Mouse (Mus musculus): ENCODE measurements around the gene S1pr1. TPM values are rescaled to one million over a fixed set of nuclear protein-coding genes. Genes with fewer than 3 reads are reported as not detected.

Gene S1pr1
- polyA plus RNA-seq, 1 experiment from 2014 or later = 23.8 TPM

DNA sequence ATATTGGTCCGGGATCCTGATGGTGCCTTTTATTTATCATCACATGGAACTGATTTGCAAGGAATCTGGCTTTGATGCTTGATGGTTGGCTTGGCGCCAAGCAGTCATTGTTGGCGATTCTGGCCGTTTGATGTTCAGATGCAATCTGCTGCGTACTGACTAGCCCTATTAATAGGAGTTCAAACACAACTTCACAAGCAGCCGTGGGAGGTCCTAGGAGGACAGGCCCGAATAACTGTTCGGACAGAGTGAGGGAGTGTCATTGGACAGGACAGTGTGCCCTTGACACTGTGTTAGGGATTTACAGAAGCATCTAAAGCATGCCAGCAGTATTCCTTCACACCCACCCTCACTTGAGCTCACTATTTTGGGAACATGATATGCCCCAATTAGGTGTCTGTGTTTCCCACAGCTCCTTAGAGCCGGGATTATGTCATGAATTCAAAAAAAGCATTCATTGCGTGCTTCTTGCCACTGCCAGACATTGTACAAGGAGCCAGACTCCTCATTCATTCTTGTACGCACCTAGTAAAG is 23.0 kb upstream of the S1pr1 start:
- Histone ChIP-seq H3K4me3 (no peak overlapping the region), H3K27ac (no peak overlapping the region), H3K36me3 (no peaks in the 10 kb centered on the region), H3K4me1 (peaks cover 5% of the 10 kb centered on the region; the same call in 1 of the 2 replicates), H3K27me3 (no peaks in the 10 kb centered on the region), H3K9ac (no peak overlapping the region), H3K9me3 (no peaks in the 10 kb centered on the region), H3K4me2 (peak overlapping the region; percentile 20; the same call in 1 of the 2 replicates)
- 0 out of 2 replicates have a peak, but pooled peaks have one; percentile 40 for ATAC-seq (ENCODE audit: insufficient number of reproducible peaks, low FRiP score, low TSS enrichment, low read depth)
- WGBS = 22% methylated on average over 11 of the region's 11 CpGs

DNA sequence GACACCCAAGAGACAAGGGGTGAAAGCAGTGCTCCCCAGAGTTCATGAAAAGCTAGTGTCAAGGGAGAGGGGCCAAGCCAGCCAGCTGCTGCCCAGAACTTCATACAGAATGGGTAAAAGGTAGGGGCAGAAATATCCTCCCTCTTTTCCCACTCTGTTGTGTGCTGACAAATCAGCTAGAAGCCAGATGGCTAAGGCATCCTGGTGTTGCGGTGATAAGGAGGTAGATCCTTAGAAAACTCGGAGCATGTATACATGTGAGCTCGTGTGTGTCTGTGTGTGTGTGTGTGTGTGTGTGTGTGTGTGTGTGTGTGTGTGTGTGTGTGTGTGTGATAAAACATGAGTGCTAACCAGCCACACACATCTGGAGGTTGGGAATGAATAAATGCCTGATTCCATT is 20.7 kb upstream of the S1pr1 start:
- no peak overlapping the region for H3K9ac ChIP-seq
- H3K36me3 ChIP-seq = no peaks in the 10 kb centered on the region
- no peak for ATAC-seq (ENCODE audit: insufficient number of reproducible peaks, low FRiP score, low TSS enrichment, low read depth)
- no peaks in the 10 kb centered on the region for H3K27me3 ChIP-seq
- H3K4me2 ChIP-seq = no peak overlapping the region
- H3K27ac ChIP-seq = no peak overlapping the region
- 86% methylated on average over 3 of the region's 3 CpGs for WGBS
- H3K9me3 ChIP-seq = no peaks in the 10 kb centered on the region
- H3K4me1 ChIP-seq = peaks cover 5% of the 10 kb centered on the region; the same call in 1 of the 2 replicates
- no peak overlapping the region for H3K4me3 ChIP-seq

DNA sequence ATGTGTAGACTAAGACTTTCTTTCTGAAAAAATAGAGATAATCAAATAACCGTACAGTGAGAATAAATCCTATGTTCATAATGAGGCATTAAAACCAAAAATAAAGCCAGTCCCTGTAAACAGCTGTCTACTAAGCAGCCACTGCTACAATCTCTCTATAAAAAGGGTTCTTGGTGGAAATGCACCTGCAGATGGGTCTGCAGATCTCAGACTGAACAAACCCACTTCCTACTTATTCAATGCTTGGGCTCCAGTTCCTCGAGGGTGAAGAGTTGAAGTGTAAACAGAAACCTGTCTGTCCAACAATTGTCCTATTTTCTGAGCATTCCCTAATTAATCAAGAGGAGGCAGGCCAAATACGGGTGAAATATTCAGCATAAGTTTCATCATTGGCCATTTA is 20.0 kb upstream of the S1pr1 start:
- H3K9ac ChIP-seq = no peak overlapping the region
- no peak overlapping the region for H3K27ac ChIP-seq
- H3K4me2 ChIP-seq = no peak overlapping the region
- no peaks in the 10 kb centered on the region for H3K9me3 ChIP-seq
- H3K27me3 ChIP-seq = no peaks in the 10 kb centered on the region
- ATAC-seq (ENCODE audit: insufficient number of reproducible peaks, low FRiP score, low TSS enrichment, low read depth) = no peak
- H3K4me1 ChIP-seq = peaks cover 5% of the 10 kb centered on the region; the same call in 1 of the 2 replicates
- no peaks in the 10 kb centered on the region for H3K36me3 ChIP-seq
- no peak overlapping the region for H3K4me3 ChIP-seq
- WGBS = 79% methylated on average over 3 of the region's 3 CpGs

DNA sequence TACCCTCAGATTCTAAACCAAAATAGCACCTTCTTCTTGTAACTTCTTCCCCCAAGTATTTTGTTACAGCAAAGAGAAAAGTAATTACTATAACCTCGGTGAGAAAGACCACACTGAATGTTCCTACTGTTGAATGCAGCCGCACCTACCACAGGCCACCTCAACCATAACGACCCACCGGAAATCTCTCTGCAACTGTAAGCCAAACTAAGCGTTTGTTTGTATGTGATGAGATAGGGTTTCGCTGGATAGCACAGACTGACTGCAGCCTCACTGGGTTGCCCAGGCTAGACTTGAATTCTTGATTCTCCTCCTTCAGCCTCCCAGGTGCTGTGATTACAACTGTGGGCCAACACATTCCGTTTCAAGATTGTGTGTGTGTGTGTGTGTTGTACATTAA is 15.5 kb upstream of the S1pr1 start:
- Histone ChIP-seq H3K4me1 (no peaks in the 10 kb centered on the region), H3K36me3 (no peaks in the 10 kb centered on the region), H3K27ac (no peak overlapping the region), H3K27me3 (no peaks in the 10 kb centered on the region), H3K4me3 (no peak overlapping the region), H3K9me3 (no peaks in the 10 kb centered on the region), H3K4me2 (no peak overlapping the region), H3K9ac (no peak overlapping the region)
- no peak for ATAC-seq (ENCODE audit: insufficient number of reproducible peaks, low FRiP score, low TSS enrichment, low read depth)
- WGBS = 86% methylated on average over 7 of the region's 7 CpGs

DNA sequence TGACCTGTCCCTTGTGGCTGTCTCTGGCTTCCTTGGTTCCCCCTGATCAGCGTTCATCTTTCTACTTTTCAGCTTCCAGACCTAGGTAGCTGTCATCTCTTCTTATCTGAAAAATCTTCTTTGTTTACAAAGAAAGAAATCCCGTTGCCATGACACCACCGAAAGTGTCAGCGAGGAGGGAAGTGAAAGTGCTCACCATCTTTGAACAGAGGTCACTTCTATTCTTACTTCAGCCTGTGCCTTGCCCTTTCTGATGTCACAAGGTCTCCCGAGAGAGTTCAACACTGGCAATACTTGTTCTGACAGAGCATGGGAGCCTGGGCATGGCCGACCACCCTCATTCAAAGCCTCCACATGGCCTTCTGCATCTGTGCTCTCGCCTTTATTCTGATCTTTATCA is 14.3 kb upstream of the S1pr1 start:
- Histone ChIP-seq H3K4me3 (no peak overlapping the region), H3K36me3 (no peaks in the 10 kb centered on the region), H3K27me3 (no peaks in the 10 kb centered on the region), H3K4me1 (no peaks in the 10 kb centered on the region), H3K4me2 (no peak overlapping the region), H3K9ac (no peak overlapping the region), H3K9me3 (no peaks in the 10 kb centered on the region), H3K27ac (no peak overlapping the region)
- 78% methylated on average over 7 of the region's 7 CpGs for WGBS
- no peak for ATAC-seq (ENCODE audit: insufficient number of reproducible peaks, low FRiP score, low TSS enrichment, low read depth)

DNA sequence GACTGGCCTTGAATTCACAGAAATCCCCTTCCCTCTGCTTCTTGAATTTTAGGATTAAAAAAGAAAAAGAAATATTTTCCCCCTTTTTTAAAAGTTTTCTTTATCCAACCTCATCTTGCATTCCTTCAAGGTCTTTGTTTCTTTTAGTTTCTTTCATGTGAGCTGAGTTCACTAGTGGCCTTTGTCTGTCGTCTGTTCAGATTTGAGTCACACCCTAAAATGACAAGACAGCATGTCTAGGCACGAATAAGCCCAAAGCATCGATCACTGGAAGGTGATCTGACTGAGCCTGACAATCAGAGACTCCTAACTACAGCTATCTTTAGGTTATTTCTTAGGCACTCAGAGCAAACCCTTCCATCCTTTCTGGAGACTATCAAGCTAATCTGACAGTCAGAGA is 13.3 kb upstream of the S1pr1 start:
- no peak for ATAC-seq (ENCODE audit: insufficient number of reproducible peaks, low FRiP score, low TSS enrichment, low read depth)
- no peaks in the 10 kb centered on the region for H3K9me3 ChIP-seq
- no peak overlapping the region for H3K4me3 ChIP-seq
- H3K27ac ChIP-seq = no peak overlapping the region
- H3K9ac ChIP-seq = no peak overlapping the region
- H3K4me1 ChIP-seq = no peaks in the 10 kb centered on the region
- WGBS = 60% methylated on average over 3 of the region's 3 CpGs
- no peaks in the 10 kb centered on the region for H3K36me3 ChIP-seq
- no peaks in the 10 kb centered on the region for H3K27me3 ChIP-seq
- H3K4me2 ChIP-seq = no peak overlapping the region

DNA sequence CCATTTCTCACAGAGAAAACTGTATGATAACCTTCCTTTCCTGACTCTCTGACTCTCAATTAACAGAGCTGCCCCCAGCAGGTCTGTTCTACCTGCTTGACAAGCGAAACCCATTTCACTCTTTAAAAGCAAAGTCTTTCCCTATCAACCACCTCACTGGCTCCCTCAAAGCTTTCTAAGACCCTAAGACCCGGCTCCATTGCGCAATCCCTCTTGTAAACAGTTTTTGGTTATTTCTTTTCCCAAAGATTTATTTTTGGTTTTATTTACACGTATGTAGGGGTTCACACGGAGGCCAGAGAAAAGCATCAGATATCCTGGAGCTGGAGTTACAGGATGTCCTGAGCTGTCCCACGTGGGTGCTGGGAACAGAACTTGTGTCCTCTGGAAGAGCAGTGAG is 4.0 kb upstream of the S1pr1 start:
- H3K27me3 ChIP-seq = 0 out of 2 replicates have a peak, but pooled peaks cover 3% of the 10 kb centered on the region
- H3K36me3 ChIP-seq = no peaks in the 10 kb centered on the region
- H3K27ac ChIP-seq = no peak overlapping the region
- H3K9ac ChIP-seq = no peak overlapping the region
- no peak for ATAC-seq (ENCODE audit: insufficient number of reproducible peaks, low FRiP score, low TSS enrichment, low read depth)
- H3K4me3 ChIP-seq = no peak overlapping the region
- 0 out of 2 replicates have a peak, but pooled peaks cover 3% of the 10 kb centered on the region for H3K4me1 ChIP-seq
- no peak overlapping the region for H3K4me2 ChIP-seq
- no peaks in the 10 kb centered on the region for H3K9me3 ChIP-seq
- 81% methylated on average over 6 of the region's 6 CpGs for WGBS

DNA sequence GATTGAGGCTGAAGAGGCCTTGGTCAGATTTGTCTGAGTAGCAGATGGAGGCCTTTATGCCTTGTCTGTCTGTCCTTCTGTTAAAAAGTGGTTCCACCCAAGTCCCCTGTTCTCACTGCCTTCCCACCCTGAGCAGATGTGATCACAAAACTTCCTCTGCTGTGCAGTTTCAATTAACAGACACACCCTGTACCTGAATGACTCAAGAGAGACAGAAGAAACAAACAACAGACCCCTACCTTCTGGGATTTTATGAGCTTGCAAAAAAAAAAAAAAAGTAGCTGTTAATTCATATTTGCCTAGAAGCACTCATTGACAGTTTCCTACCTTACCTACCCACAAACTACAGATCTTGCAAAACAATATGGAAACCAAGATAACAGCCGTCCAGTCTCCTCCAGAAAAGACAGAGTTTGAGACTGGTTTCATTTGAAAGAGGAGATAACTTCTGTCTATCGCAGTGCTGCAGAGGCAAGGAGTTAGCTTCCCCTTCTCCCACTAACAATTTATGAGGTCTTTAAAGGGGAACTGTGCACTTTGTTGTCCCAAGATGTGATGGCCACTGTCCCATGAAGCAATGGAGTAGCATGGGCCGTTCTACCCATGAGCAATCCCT is 1.1 kb upstream of the S1pr1 start:
- ATAC-seq (ENCODE audit: insufficient number of reproducible peaks, low FRiP score, low TSS enrichment, low read depth) = no peak
- no peak overlapping the region for H3K27ac ChIP-seq
- WGBS = 59% methylated on average over 3 of the region's 3 CpGs
- no peaks in the 10 kb centered on the region for H3K36me3 ChIP-seq
- H3K27me3 ChIP-seq = 0 out of 2 replicates have a peak, but pooled peaks cover 3% of the 10 kb centered on the region
- H3K4me3 ChIP-seq = no peak overlapping the region
- peaks cover 8% of the 10 kb centered on the region; the same call in 1 of the 2 replicates for H3K4me1 ChIP-seq
- H3K9me3 ChIP-seq = no peaks in the 10 kb centered on the region
- H3K4me2 ChIP-seq = no peak overlapping the region
- no peak overlapping the region for H3K9ac ChIP-seq

DNA sequence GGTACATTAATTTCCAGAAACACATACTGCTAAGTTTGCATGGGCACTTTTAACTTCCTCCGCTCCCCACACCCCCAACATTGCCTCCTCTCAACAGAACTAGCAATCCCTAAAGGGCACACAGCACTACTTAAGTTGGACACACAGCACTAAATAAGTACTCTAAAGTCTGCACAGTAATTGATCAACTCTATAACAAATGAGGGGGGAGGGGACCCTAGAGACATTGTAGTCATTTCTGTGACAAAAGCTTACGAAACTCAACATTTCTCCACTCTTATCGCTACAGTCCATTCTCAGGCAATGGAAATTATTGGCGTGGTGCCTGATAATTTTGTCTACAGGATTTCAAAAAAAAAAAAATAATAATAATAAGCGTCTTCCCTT is 830 bp downstream of the S1pr1 start:
- 0 out of 2 replicates have a peak, but pooled peaks cover 3% of the 10 kb centered on the region for H3K27me3 ChIP-seq
- H3K4me3 ChIP-seq = peak overlapping the region; percentile 54
- no peak for ATAC-seq (ENCODE audit: insufficient number of reproducible peaks, low FRiP score, low TSS enrichment, low read depth)
- H3K4me1 ChIP-seq = peaks cover 8% of the 10 kb centered on the region; the same call in 1 of the 2 replicates
- peak overlapping the region; percentile 65; the same call in 1 of the 2 replicates for H3K27ac ChIP-seq
- H3K36me3 ChIP-seq = no peaks in the 10 kb centered on the region
- 6% methylated on average over 5 of the region's 5 CpGs for WGBS
- no peaks in the 10 kb centered on the region for H3K9me3 ChIP-seq
- H3K9ac ChIP-seq = no peak overlapping the region
- peak overlapping the region; percentile 72 for H3K4me2 ChIP-seq

DNA sequence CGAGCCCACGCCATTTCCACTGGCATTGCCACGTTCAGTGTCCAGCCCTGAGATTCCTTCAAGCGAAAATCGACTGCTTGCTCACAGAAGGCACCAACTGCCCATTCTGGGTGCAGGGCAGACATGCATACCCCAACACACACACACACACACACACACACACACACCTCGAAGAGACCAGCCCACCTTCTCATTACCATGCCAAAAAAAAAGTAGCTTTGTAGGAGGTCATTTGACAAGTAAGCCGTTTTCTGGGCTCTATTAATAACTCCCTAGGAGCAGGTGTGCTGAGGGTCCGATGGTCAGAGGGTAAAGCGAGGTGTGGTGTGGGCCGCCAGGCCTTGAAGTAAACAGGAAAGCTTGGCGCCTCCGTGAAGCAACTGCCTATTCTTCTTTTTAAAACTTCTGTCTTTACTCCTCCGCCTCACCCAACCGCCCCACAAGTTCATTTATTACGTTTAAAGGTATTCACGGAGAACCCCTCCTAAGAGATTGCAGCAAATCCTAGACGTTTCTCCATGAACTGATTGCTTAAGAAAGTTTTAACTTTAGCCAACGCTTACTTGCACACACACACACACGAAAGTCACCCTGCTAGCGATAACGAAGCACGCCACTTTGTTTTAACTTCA is 1.3 kb downstream of the S1pr1 start:
- Histone ChIP-seq H3K9me3 (no peaks in the 10 kb centered on the region), H3K27ac (peak overlapping the region; percentile 65), H3K36me3 (no peaks in the 10 kb centered on the region), H3K4me1 (peaks cover 8% of the 10 kb centered on the region; the same call in 1 of the 2 replicates), H3K9ac (no peak overlapping the region), H3K4me2 (peak overlapping the region; percentile 72), H3K4me3 (peak overlapping the region; percentile 54), H3K27me3 (0 out of 2 replicates have a peak, but pooled peaks cover 3% of the 10 kb centered on the region)
- WGBS = 16% methylated on average over 22 of the region's 22 CpGs
- ATAC-seq (ENCODE audit: insufficient number of reproducible peaks, low FRiP score, low TSS enrichment, low read depth) = no peak

DNA sequence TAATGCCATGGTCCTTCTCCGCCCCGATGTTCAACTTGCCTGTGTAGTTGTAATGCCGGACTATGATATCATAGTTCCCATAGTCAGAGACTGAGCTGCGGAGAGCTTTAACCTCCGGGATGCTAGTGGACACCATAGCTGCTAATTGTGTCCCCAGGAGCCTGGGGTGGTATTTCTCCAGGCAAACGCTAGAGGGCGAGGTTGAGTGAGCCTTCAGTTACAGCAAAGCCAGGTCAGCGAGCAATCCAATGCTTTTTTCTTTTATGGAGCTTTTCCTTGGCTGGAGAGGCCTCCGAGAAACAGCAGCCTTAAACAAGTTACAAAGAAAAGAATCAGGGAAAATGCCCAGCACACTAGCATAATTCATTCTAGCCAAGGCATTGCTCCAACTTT is 2.1 kb downstream of the S1pr1 start:
- no peaks in the 10 kb centered on the region for H3K36me3 ChIP-seq
- no peak for ATAC-seq (ENCODE audit: insufficient number of reproducible peaks, low FRiP score, low TSS enrichment, low read depth)
- H3K4me3 ChIP-seq = peak overlapping the region; percentile 54
- H3K4me1 ChIP-seq = peaks cover 8% of the 10 kb centered on the region; the same call in 1 of the 2 replicates
- H3K27ac ChIP-seq = no peak overlapping the region
- H3K9me3 ChIP-seq = no peaks in the 10 kb centered on the region
- 18% methylated on average over 9 of the region's 9 CpGs for WGBS
- 0 out of 2 replicates have a peak, but pooled peaks cover 3% of the 10 kb centered on the region for H3K27me3 ChIP-seq
- H3K9ac ChIP-seq = no peak overlapping the region
- peak overlapping the region; percentile 72 for H3K4me2 ChIP-seq
